Mouse (Mus musculus): ENCODE measurements around the gene Tgfb1. TPM values are rescaled to one million over a fixed set of nuclear protein-coding genes. Genes with fewer than 3 reads are reported as not detected.

The Tgfb1 gene
- polyA plus RNA-seq, 1 experiment from 2014 or later: 1.1 TPM

- DNase-seq (ENCODE audit: low spot score) (no peak), ATAC-seq (ENCODE audit: low FRiP score) (no peak)
- Histone ChIP-seq H3K9me3 (ENCODE audit: control insufficient read depth, low read length) (no peaks in the 10 kb centered on the region), H3K9ac (ENCODE audit: low read depth, low read length) (no peak overlapping the region), H3K4me1 (replicated peaks; ENCODE audit: control insufficient read depth, insufficient read depth, low read length) (no peaks in the 10 kb centered on the region), H3K4me2 (replicated peaks; ENCODE audit: low read depth, low read length) (no peak overlapping the region), H3K36me3 (ENCODE audit: control insufficient read depth, insufficient read depth, low read length) (peaks cover 62% of the 10 kb centered on the region), H3K27ac (ENCODE audit: low read depth, low read length) (no peak overlapping the region), H3K4me3 (ENCODE audit: low read depth, low read length) (no peak overlapping the region), H3K27me3 (ENCODE audit: control insufficient read depth, insufficient read depth, low read length) (no peaks in the 10 kb centered on the region)
- 40% methylated on average over 2 of the region's 2 CpGs for WGBS
These were observed 42.6 kb downstream of the Tgfb1 start for GRCm38 (mm10) chr7:25729396-25729795.

DNA sequence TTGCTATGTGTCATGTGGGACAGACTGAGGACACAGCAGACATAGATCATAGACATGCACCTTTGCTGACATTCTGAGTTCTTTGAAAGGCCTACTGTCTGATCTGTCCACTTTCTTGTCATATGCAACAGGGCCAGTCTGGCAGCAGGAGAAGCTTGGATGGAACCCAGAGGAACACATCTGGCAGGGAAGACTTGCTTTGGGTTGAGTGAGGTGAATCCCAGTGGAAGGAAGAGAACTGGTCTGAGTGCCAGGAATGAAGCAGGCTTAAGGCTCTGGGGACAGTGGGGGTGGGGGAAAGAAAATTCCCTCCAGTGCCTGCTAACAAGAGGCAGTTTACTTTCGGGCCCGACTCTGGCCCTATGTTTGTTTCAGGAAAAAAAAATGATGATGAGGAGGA lies 43.1 kb downstream of the Tgfb1 start:
- no peak overlapping the region for H3K27ac ChIP-seq (ENCODE audit: low read depth, low read length)
- no peak overlapping the region for H3K9ac ChIP-seq (ENCODE audit: low read depth, low read length)
- DNase-seq (ENCODE audit: low spot score) (no peak), ATAC-seq (ENCODE audit: low FRiP score) (no peak)
- no peak overlapping the region for H3K4me3 ChIP-seq (ENCODE audit: low read depth, low read length)
- H3K4me2 ChIP-seq (replicated peaks; ENCODE audit: low read depth, low read length): no peak overlapping the region
- WGBS: 92% methylated on average over 2 of the region's 2 CpGs
- peaks cover 57% of the 10 kb centered on the region for H3K36me3 ChIP-seq (ENCODE audit: control insufficient read depth, insufficient read depth, low read length)
- no peaks in the 10 kb centered on the region for H3K4me1 ChIP-seq (replicated peaks; ENCODE audit: control insufficient read depth, insufficient read depth, low read length)
- H3K9me3 ChIP-seq (ENCODE audit: control insufficient read depth, low read length): no peaks in the 10 kb centered on the region
- H3K27me3 ChIP-seq (ENCODE audit: control insufficient read depth, insufficient read depth, low read length): no peaks in the 10 kb centered on the region

DNA sequence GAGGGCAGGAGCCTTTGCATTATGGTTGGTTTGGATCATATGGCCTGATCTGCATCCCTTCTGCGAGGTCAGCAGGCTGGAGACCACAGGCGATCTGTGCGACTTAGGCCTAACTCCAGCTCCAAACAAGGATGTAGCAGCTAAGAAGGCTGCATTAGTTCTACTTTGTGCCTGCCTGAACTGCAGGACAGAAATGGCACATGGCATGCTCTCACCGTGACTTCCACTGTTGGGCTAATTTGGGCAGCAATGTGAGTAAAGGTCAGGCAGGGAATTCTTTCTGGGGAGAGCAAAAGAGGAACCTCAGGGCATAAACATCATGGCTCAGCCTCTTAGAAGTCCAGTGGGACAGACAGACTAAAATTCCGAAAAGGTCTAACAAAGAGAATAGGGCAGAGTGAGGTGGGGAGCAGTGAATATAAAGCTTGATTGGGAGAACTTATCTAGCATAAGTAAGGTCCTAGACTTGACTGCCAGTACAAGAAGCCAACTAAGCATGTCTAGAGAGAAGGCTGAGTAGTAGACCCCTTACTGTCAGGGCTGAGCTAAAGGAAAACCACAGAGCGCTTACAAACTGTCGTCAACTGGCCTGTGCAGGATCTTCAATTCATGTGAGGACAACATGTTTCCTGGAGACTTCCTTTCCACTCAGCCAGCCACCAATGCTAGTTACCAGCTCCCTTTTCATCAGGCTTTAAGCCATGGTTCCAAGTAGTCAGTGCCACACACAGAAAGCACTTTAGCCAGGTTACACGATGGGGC lies 44.7 kb downstream of the Tgfb1 start:
- no peak for DNase-seq (ENCODE audit: low spot score)
- Histone ChIP-seq H3K9me3 (ENCODE audit: control insufficient read depth, low read length) (no peaks in the 10 kb centered on the region), H3K27ac (ENCODE audit: low read depth, low read length) (no peak overlapping the region), H3K4me3 (ENCODE audit: low read depth, low read length) (no peak overlapping the region), H3K36me3 (ENCODE audit: control insufficient read depth, insufficient read depth, low read length) (peaks cover 45% of the 10 kb centered on the region), H3K4me2 (replicated peaks; ENCODE audit: low read depth, low read length) (no peak overlapping the region), H3K9ac (ENCODE audit: low read depth, low read length) (no peak overlapping the region), H3K4me1 (replicated peaks; ENCODE audit: control insufficient read depth, insufficient read depth, low read length) (no peaks in the 10 kb centered on the region), H3K27me3 (ENCODE audit: control insufficient read depth, insufficient read depth, low read length) (no peaks in the 10 kb centered on the region)
- WGBS: 92% methylated on average over 8 of the region's 8 CpGs
- no peak for ATAC-seq (ENCODE audit: low FRiP score)

- no peak for DNase-seq (ENCODE audit: low spot score)
- H3K4me2 ChIP-seq (replicated peaks; ENCODE audit: low read depth, low read length): no peak overlapping the region
- 86% methylated on average over 4 of the region's 4 CpGs for WGBS
- ATAC-seq (ENCODE audit: low FRiP score): no peak
- H3K9ac ChIP-seq (ENCODE audit: low read depth, low read length): no peak overlapping the region
- H3K9me3 ChIP-seq (ENCODE audit: control insufficient read depth, low read length): no peaks in the 10 kb centered on the region
- peaks cover 35% of the 10 kb centered on the region for H3K36me3 ChIP-seq (ENCODE audit: control insufficient read depth, insufficient read depth, low read length)
- no peaks in the 10 kb centered on the region for H3K27me3 ChIP-seq (ENCODE audit: control insufficient read depth, insufficient read depth, low read length)
- no peaks in the 10 kb centered on the region for H3K4me1 ChIP-seq (replicated peaks; ENCODE audit: control insufficient read depth, insufficient read depth, low read length)
- no peak overlapping the region for H3K27ac ChIP-seq (ENCODE audit: low read depth, low read length)
- no peak overlapping the region for H3K4me3 ChIP-seq (ENCODE audit: low read depth, low read length)
These were observed 48.2 kb downstream of the Tgfb1 start for GRCm38 (mm10) chr7:25734991-25735390.

DNA sequence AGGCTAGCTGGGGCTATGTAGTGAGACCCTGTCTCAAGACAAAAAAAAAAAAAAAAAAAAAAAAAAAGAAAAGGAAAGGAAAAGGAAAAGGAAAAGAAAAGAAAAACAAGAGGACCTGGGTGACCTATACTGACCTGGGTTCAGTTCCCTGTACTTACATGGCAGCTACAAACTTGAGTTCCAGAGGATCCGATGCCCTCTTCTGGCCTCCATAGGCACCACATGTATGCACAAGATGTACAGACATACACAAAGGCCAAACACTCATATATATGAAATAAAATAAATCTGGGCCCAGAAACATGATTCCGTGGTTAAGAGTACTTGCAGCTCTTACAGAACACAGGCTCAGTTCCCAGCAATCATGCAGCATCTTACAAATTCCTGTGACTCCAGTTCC lies 50.1 kb downstream of the Tgfb1 start:
- 99% methylated on average over 2 of the region's 2 CpGs for WGBS
- Histone ChIP-seq H3K4me1 (replicated peaks; ENCODE audit: control insufficient read depth, insufficient read depth, low read length) (no peaks in the 10 kb centered on the region), H3K27me3 (ENCODE audit: control insufficient read depth, insufficient read depth, low read length) (no peaks in the 10 kb centered on the region), H3K36me3 (ENCODE audit: control insufficient read depth, insufficient read depth, low read length) (peaks cover 40% of the 10 kb centered on the region), H3K9me3 (ENCODE audit: control insufficient read depth, low read length) (no peaks in the 10 kb centered on the region), H3K9ac (ENCODE audit: low read depth, low read length) (no peak overlapping the region), H3K4me3 (ENCODE audit: low read depth, low read length) (no peak overlapping the region), H3K27ac (ENCODE audit: low read depth, low read length) (no peak overlapping the region), H3K4me2 (replicated peaks; ENCODE audit: low read depth, low read length) (no peak overlapping the region)
- ATAC-seq (ENCODE audit: low FRiP score) (no peak), DNase-seq (ENCODE audit: low spot score) (no peak)

- no peak for DNase-seq (ENCODE audit: low spot score)
- H3K9me3 ChIP-seq (ENCODE audit: control insufficient read depth, low read length): no peaks in the 10 kb centered on the region
- H3K9ac ChIP-seq (ENCODE audit: low read depth, low read length): no peak overlapping the region
- no peak for ATAC-seq (ENCODE audit: low FRiP score)
- no peak overlapping the region for H3K4me2 ChIP-seq (replicated peaks; ENCODE audit: low read depth, low read length)
- no peak overlapping the region for H3K4me3 ChIP-seq (ENCODE audit: low read depth, low read length)
- peaks cover 39% of the 10 kb centered on the region for H3K36me3 ChIP-seq (ENCODE audit: control insufficient read depth, insufficient read depth, low read length)
- WGBS: 95% methylated on average over 3 of the region's 3 CpGs
- no peaks in the 10 kb centered on the region for H3K4me1 ChIP-seq (replicated peaks; ENCODE audit: control insufficient read depth, insufficient read depth, low read length)
- no peaks in the 10 kb centered on the region for H3K27me3 ChIP-seq (ENCODE audit: control insufficient read depth, insufficient read depth, low read length)
- no peak overlapping the region for H3K27ac ChIP-seq (ENCODE audit: low read depth, low read length)
These were observed 51.5 kb downstream of the Tgfb1 start for GRCm38 (mm10) chr7:25738277-25738676.

DNA sequence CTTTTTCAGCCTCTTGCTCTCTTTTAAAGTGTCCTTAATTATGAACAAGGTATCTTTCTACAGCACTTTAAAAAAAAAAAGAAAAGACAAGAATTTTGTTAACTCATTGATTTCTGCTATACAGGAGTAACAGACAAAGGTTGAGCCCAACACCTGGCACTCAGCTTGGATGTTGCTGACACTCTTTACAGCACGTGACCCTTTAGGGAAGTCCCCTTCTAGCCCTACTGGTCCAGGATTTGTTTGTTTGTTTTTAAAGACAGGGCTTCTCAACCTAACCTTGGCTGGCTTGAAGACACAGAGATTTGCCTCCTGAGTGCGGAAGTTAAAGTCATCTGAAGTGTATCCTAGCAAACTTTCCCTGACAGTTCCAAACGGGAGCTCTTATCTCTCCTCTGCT lies 60.0 kb downstream of the Tgfb1 start:
- Histone ChIP-seq H3K36me3 (ENCODE audit: control insufficient read depth, insufficient read depth, low read length) (peaks cover 43% of the 10 kb centered on the region), H3K4me1 (replicated peaks; ENCODE audit: control insufficient read depth, insufficient read depth, low read length) (no peaks in the 10 kb centered on the region), H3K27ac (ENCODE audit: low read depth, low read length) (no peak overlapping the region), H3K27me3 (ENCODE audit: control insufficient read depth, insufficient read depth, low read length) (no peaks in the 10 kb centered on the region), H3K9me3 (ENCODE audit: control insufficient read depth, low read length) (no peaks in the 10 kb centered on the region), H3K4me2 (replicated peaks; ENCODE audit: low read depth, low read length) (no peak overlapping the region), H3K4me3 (ENCODE audit: low read depth, low read length) (no peak overlapping the region), H3K9ac (ENCODE audit: low read depth, low read length) (no peak overlapping the region)
- ATAC-seq (ENCODE audit: low FRiP score) (no peak), DNase-seq (ENCODE audit: low spot score) (no peak)
- 86% methylated on average over 3 of the region's 3 CpGs for WGBS

- ATAC-seq (ENCODE audit: low FRiP score) (no peak), DNase-seq (ENCODE audit: low spot score) (no peak)
- Histone ChIP-seq H3K27ac (ENCODE audit: low read depth, low read length) (no peak overlapping the region), H3K27me3 (ENCODE audit: control insufficient read depth, insufficient read depth, low read length) (no peaks in the 10 kb centered on the region), H3K4me1 (replicated peaks; ENCODE audit: control insufficient read depth, insufficient read depth, low read length) (peaks cover 9% of the 10 kb centered on the region), H3K4me3 (ENCODE audit: low read depth, low read length) (peak overlapping the region; percentile 99), H3K9ac (ENCODE audit: low read depth, low read length) (peak overlapping the region; percentile 98), H3K36me3 (ENCODE audit: control insufficient read depth, insufficient read depth, low read length) (peaks cover 11% of the 10 kb centered on the region; the same call in 1 of the 2 replicates), H3K9me3 (ENCODE audit: control insufficient read depth, low read length) (no peaks in the 10 kb centered on the region), H3K4me2 (replicated peaks; ENCODE audit: low read depth, low read length) (peak overlapping the region; percentile 80)
These were observed 66.3 kb downstream of the Tgfb1 start for GRCm38 (mm10) chr7:25753076-25753475.
